Mouse (Mus musculus): ENCODE results near the gene Exosc5.

- TF ChIP-seq EP300 (IDR thresholded peaks at IDR 0.05; ENCODE audit: low read depth): no peak; the same call in 1 of the 2 replicates
- TF ChIP-seq CTCF (IDR thresholded peaks at IDR 0.05; ENCODE audit: low read depth): no peak
Measured at GRCm38 (mm10) chr7:25655601-25656428, 3.1 kb upstream of the Exosc5 start.

Measured in liver, postnatal 0 days (tissue).